Mouse (Mus musculus) thymus, adult 2 months (tissue): ENCODE data around the gene Syngr4. TPM values are rescaled to one million over a fixed set of nuclear protein-coding genes. Genes with fewer than 3 reads are reported as not detected.
"Not testable (repeated sequence)": the region's sequence is repeated elsewhere in the genome, so short reads cannot be mapped to it uniquely, and the experiment has no call there.

Source experiments
- DNase-seq: peaks from one replicate; pipeline ENCODE4 v3.0.0; 2021
- H3K27ac ChIP-seq: fragments of 200-500 bp; 2 replicates; pipeline ENCODE4 v1.5.1; 2012; ENCODE audit warnings: low read length, control low read depth; ENCODE audit not compliant: control insufficient read depth, insufficient read depth
- H3K27me3 ChIP-seq: fragments of 200-500 bp; 2 replicates; pipeline ENCODE4 v1.6.1; 2012; ENCODE audit warnings: mild to moderate bottlenecking, low read length, moderate library complexity, mixed read lengths; ENCODE audit not compliant: control insufficient read depth, insufficient read depth
- H3K36me3 ChIP-seq: fragments of 200-500 bp; 2 replicates; pipeline ENCODE4 v1.6.1; 2012; ENCODE audit warnings: mild to moderate bottlenecking, low read length, moderate library complexity; ENCODE audit not compliant: control insufficient read depth, insufficient read depth
- H3K4me1 ChIP-seq: fragments of 200-500 bp; replicated peaks from 2 replicates; pipeline ENCODE4 v1.6.1; 2012; ENCODE audit warnings: low read length; ENCODE audit not compliant: control insufficient read depth, insufficient read depth
- H3K4me3 ChIP-seq: fragments of 200-500 bp; 2 replicates; pipeline ENCODE4 v1.5.1; 2012; ENCODE audit warnings: mild to moderate bottlenecking, low read length, control low read depth, moderate library complexity; ENCODE audit not compliant: control insufficient read depth, insufficient read depth
- CTCF ChIP-seq: fragments of 200-500 bp; IDR thresholded peaks from 2 replicates; pipeline ENCODE4 v1.5.1; 2012; ENCODE audit warnings: mild to moderate bottlenecking, control low read depth, low read length, moderate library complexity, borderline replicate concordance; ENCODE audit not compliant: control insufficient read depth, poor library complexity, insufficient read depth; ENCODE audit errors: extremely low read depth
- POLR2A ChIP-seq: fragments of 200-500 bp; IDR thresholded peaks from 2 replicates; pipeline ENCODE4 v1.6.1; 2012; ENCODE audit warnings: mild to moderate bottlenecking, low read length, control low read depth, moderate library complexity; ENCODE audit not compliant: control insufficient read depth, poor library complexity, insufficient read depth; ENCODE audit errors: extremely low read depth
- WGBS: fragments of 180-500 bp; shearing (Covaris S2); methylation state at CpG from one replicate; pipeline ENCODE4 v1.1.7; 2018; 5-methylcytosine and 5-hydroxymethylcytosine counted together
- polyA plus RNA-seq: library from polyadenylated mRNA; depleted of rRNA; stranded (reverse); fragments of >200 nt; gene quantifications from 2 replicates; pipeline ENCODE4 v1.2.3, GENCODE M21; 2012

Syngr4 gene
- polyA plus RNA-seq, 1 experiment: 2.9 TPM

- WGBS: 91% methylated on average over 2 of the region's 2 CpGs
- TF ChIP-seq POLR2A: no peak
- no peak for TF ChIP-seq CTCF
- no peak overlapping the region for H3K4me3 ChIP-seq
Measured at GRCm38 (mm10) chr7:45881011-45881410, 15.5 kb downstream of the Syngr4 start.

GRCm38 (mm10) chr7:45880531-45880930 is 16.0 kb downstream of the Syngr4 start:
- WGBS: 97% methylated on average over 4 of the region's 4 CpGs

More at GRCm38 (mm10) chr7:45881011-45881410, 15.5 kb downstream of the Syngr4 start:
- Histone ChIP-seq H3K27ac (no peak overlapping the region), H3K27me3 (no peaks in the 10 kb centered on the region), H3K36me3 (peaks cover 58% of the 10 kb centered on the region), H3K4me1 (no peaks in the 10 kb centered on the region)
- no peak for DNase-seq

GRCm38 (mm10) chr7:45878278-45878677 is 18.2 kb downstream of the Syngr4 start, which contains the start of gene Grin2d:
Grin2d (minus strand) TSS chr7:45878378.
- H3K36me3 ChIP-seq: peaks cover 47% of the 10 kb centered on the region
- not testable (repeated sequence) for H3K27ac ChIP-seq, H3K27me3 ChIP-seq, H3K4me3 ChIP-seq, DNase-seq
- peaks cover 14% of the 10 kb centered on the region for H3K4me1 ChIP-seq
- WGBS: 25% methylated on average over 1 of the region's 1 CpGs

More at GRCm38 (mm10) chr7:45880531-45880930, 16.0 kb downstream of the Syngr4 start:
- H3K36me3 ChIP-seq: peaks cover 61% of the 10 kb centered on the region
- no peak overlapping the region for H3K27ac ChIP-seq
- no peaks in the 10 kb centered on the region for H3K27me3 ChIP-seq
- no peak for DNase-seq
- H3K4me3 ChIP-seq: no peak overlapping the region
- TF ChIP-seq CTCF: no peak
- no peak for TF ChIP-seq POLR2A
- no peaks in the 10 kb centered on the region for H3K4me1 ChIP-seq

GRCm38 (mm10) chr7:45876895-45877294 is 19.6 kb downstream of the Syngr4 start:
- no peak for DNase-seq
- 90% methylated on average over 7 of the region's 7 CpGs for WGBS

GRCm38 (mm10) chr7:45873061-45873947 is 23.2 kb downstream of the Syngr4 start:
- Histone ChIP-seq H3K4me3 (peak overlapping the region; percentile 69), H3K27ac (peak overlapping the region; percentile 11; the same call in 1 of the 2 replicates), H3K4me1 (peaks cover 14% of the 10 kb centered on the region), H3K36me3 (peaks cover 15% of the 10 kb centered on the region), H3K27me3 (peaks cover 10% of the 10 kb centered on the region; the same call in 1 of the 2 replicates)
- 3% methylated on average over 28 of the region's 28 CpGs for WGBS
- peak; percentile 66 for DNase-seq
- TF ChIP-seq CTCF: peak; percentile 42; the same call in 1 of the 2 replicates
- TF ChIP-seq POLR2A: no peak

More at GRCm38 (mm10) chr7:45876895-45877294, 19.6 kb downstream of the Syngr4 start:
- Histone ChIP-seq H3K27me3 (no peaks in the 10 kb centered on the region), H3K4me3 (no peak overlapping the region), H3K4me1 (peaks cover 14% of the 10 kb centered on the region), H3K27ac (no peak overlapping the region), H3K36me3 (peaks cover 35% of the 10 kb centered on the region)
- TF ChIP-seq POLR2A (no peak), CTCF (no peak)

- peaks cover 10% of the 10 kb centered on the region; the same call in 1 of the 2 replicates for H3K27me3 ChIP-seq
- peaks cover 14% of the 10 kb centered on the region for H3K4me1 ChIP-seq
- H3K36me3 ChIP-seq: peaks cover 15% of the 10 kb centered on the region
- H3K27ac ChIP-seq: peak within 1 kb of the TSS; percentile 11; the same call in 1 of the 2 replicates
- TF ChIP-seq CTCF (peak; percentile 87), POLR2A (0 out of 2 replicates have a peak, but pooled peaks have one; percentile 31)
- whole genome bisulfite sequencing: under 1% methylated on average over 18 of the region's 18 CpGs
- peak within 1 kb of the TSS; percentile 69 for H3K4me3 ChIP-seq
- DNase-seq: peak; percentile 91
Measured at GRCm38 (mm10) chr7:45872624-45873023, 23.9 kb downstream of the Syngr4 start, which contains the start of gene Kdelr1. Kdelr1 (plus strand) TSS chr7:45872772.
